In the genomic region with DNA sequence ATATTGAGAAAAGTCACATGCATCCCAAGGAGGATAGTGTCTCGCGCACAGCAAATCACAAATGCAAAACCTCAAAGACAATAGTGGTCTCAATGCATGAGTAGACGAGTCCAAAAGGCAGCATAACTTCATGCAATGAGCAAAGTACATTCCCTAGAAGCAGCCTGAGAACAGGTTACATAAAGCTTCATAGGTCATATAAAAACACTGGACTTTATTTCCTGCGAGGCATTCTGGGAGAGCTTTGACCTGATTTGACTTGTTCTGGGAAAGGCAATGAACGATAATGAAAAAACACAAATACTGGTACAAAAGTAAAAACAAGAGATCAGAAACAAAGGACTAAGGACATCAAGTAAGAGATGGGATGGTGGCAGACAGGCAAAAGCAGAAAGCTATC, we compare ENCODE assay signal across 23 mouse cellular contexts. TPM values are rescaled to one million over a fixed set of nuclear protein-coding genes. Genes with fewer than 3 reads are reported as not detected.
"Had no signal": no experiment of that assay in that cellular context is flagged by ENCODE, and none has a peak within 500 bp of the region (broad histone marks: within the 10 kb centered on the region; RNA-seq: fewer than 3 reads in every experiment).

No protein-coding gene starts in this region.

- DNase-seq: layer of hippocampus, postnatal 36 days; left cerebral cortex, postnatal 4 days; lung, adult 18-20 months; lung, postnatal 10 days; lung, postnatal 36 days; retina, postnatal 1 day; right cerebral cortex, postnatal 25 days; thymus, adult 2 months; thymus, postnatal 25 days had no signal

- H3K4me1 ChIP-seq: hindbrain, embryonic 13.5 days; limb, embryonic 12.5 days; limb, embryonic 15.5 days; lung, embryonic 15.5 days; megakaryocyte, embryonic 14.5 days; midbrain, embryonic 10.5 days; midbrain, embryonic 13.5 days had no signal

- H3K9ac ChIP-seq: hindbrain, embryonic 13.5 days; limb, embryonic 12.5 days; limb, embryonic 15.5 days; liver, embryonic 14.5 days; lung, embryonic 15.5 days; midbrain, embryonic 13.5 days; neural tube, embryonic 13.5 days had no signal

- H3K27ac ChIP-seq: hindbrain, embryonic 13.5 days; limb, embryonic 12.5 days; limb, embryonic 15.5 days; liver, embryonic 14.5 days; lung, embryonic 15.5 days; midbrain, embryonic 10.5 days; midbrain, embryonic 13.5 days; neural tube, embryonic 13.5 days had no signal

- H3K36me3 ChIP-seq: hindbrain, embryonic 13.5 days; limb, embryonic 12.5 days; limb, embryonic 15.5 days; lung, embryonic 15.5 days; midbrain, embryonic 10.5 days; midbrain, embryonic 13.5 days; neural tube, embryonic 13.5 days had no signal

- H3K9me3 ChIP-seq: hindbrain, embryonic 13.5 days; limb, embryonic 12.5 days; limb, embryonic 15.5 days; lung, embryonic 15.5 days; midbrain, embryonic 10.5 days; midbrain, embryonic 13.5 days; neural tube, embryonic 13.5 days had no signal

- H3K4me3 ChIP-seq: hindbrain, embryonic 13.5 days; limb, embryonic 12.5 days; limb, embryonic 15.5 days; lung, embryonic 15.5 days; megakaryocyte, embryonic 14.5 days; midbrain, embryonic 10.5 days; midbrain, embryonic 13.5 days; myocyte; neural tube, embryonic 13.5 days had no signal

- H3K4me2 ChIP-seq: hindbrain, embryonic 13.5 days; limb, embryonic 12.5 days; limb, embryonic 15.5 days; lung, embryonic 15.5 days; midbrain, embryonic 13.5 days; neural tube, embryonic 13.5 days had no signal

- ATAC-seq: hindbrain, embryonic 16.5 days; intestine, embryonic 16.5 days; midbrain, embryonic 13.5 days; midbrain, embryonic 16.5 days had no signal

- H3K27me3 ChIP-seq: hindbrain, embryonic 13.5 days; limb, embryonic 12.5 days; limb, embryonic 15.5 days; lung, embryonic 15.5 days; megakaryocyte, embryonic 14.5 days; midbrain, embryonic 13.5 days; neural tube, embryonic 13.5 days had no signal

RNA-seq across cellular contexts. Expression of gene Lin7a, which starts 54.1 kb away (rescaled TPM):
- polyA plus RNA-seq: spleen, adult 2 months; thymus, adult 2 months had no signal
